Mouse (Mus musculus) heart, embryonic 11.5 days (tissue): ENCODE results near the gene Syne3. TPM values are rescaled to one million over a fixed set of nuclear protein-coding genes. Genes with fewer than 3 reads are reported as not detected.

Source experiments
- ATAC-seq: fragments of 200-750 bp; cut with Nextera tagmentation; replicated peaks from 2 replicates; pipeline ENCODE4 v1.8.0; 2017; ENCODE audit warnings: moderate library complexity; ENCODE audit not compliant: insufficient number of reproducible peaks, low FRiP score, low TSS enrichment
- H3K27ac ChIP-seq: fragments of 300-500 bp; sonication (generic); 2 replicates; pipeline ENCODE4 v1.5.1; 2014; ENCODE audit warnings: mild to moderate bottlenecking, low read depth, low read length
- H3K27me3 ChIP-seq: fragments of 300-500 bp; sonication (generic); 2 replicates; pipeline ENCODE4 v1.6.1; 2014; ENCODE audit warnings: mild to moderate bottlenecking, low read length, mixed read lengths; ENCODE audit not compliant: control insufficient read depth, insufficient read depth
- H3K36me3 ChIP-seq: fragments of 300-500 bp; sonication (generic); 2 replicates; pipeline ENCODE4 v1.6.1; 2014; ENCODE audit warnings: mild to moderate bottlenecking, low read length, moderate library complexity, mixed read lengths; ENCODE audit not compliant: control insufficient read depth, insufficient read depth
- H3K4me1 ChIP-seq: fragments of 300-500 bp; sonication (generic); 2 replicates; pipeline ENCODE4 v1.6.1; 2014; ENCODE audit warnings: low read length; ENCODE audit not compliant: control insufficient read depth, insufficient read depth
- H3K4me2 ChIP-seq: fragments of 300-500 bp; sonication (generic); 2 replicates; pipeline ENCODE4 v1.6.1; 2014; ENCODE audit warnings: mild to moderate bottlenecking, moderate library complexity
- H3K4me3 ChIP-seq: fragments of 300-500 bp; sonication (generic); 2 replicates; pipeline ENCODE4 v1.5.1; 2014; ENCODE audit warnings: low read depth, low read length
- H3K9ac ChIP-seq: fragments of 300-500 bp; sonication (generic); 2 replicates; pipeline ENCODE4 v1.6.1; 2014; ENCODE audit warnings: mild to moderate bottlenecking, low read depth, low read length, moderate library complexity
- H3K9me3 ChIP-seq: fragments of 300-500 bp; sonication (generic); replicated peaks from 2 replicates; pipeline ENCODE4 v1.6.1; 2016; ENCODE audit warnings: low read length; ENCODE audit not compliant: control insufficient read depth
- WGBS: fragments of 180-500 bp; shearing (Covaris S2); extraction: QIAGEN DNeasy Blood & Tissue Kit; methylation state at CpG from one replicate; pipeline ENCODE4 v1.1.7; 2014; ENCODE audit not compliant: insufficient replicate concordance; 5-methylcytosine and 5-hydroxymethylcytosine counted together
- polyA plus RNA-seq: library from polyadenylated mRNA; unstranded; fragments of >200 nt; fragmentation: Nextera tagmentation; extraction: Ambion mirVana; gene quantifications from 2 replicates; pipeline ENCODE4 v1.2.1, GENCODE M21; 2014

Gene Syne3
- polyA plus RNA-seq: 0.10 and 0.42 TPM in 2 replicates

- ATAC-seq: peak; percentile 90
- no peaks in the 10 kb centered on the region for H3K9me3 ChIP-seq
- WGBS: under 1% methylated on average over 53 of the region's 66 CpGs
- H3K27ac ChIP-seq: no peak within 1 kb of the TSS
- H3K4me2 ChIP-seq: peak within 1 kb of the TSS; percentile 96
- no peaks in the 10 kb centered on the region for H3K36me3 ChIP-seq
- H3K4me1 ChIP-seq: peaks cover 13% of the 10 kb centered on the region
- peak within 1 kb of the TSS; percentile 68 for H3K9ac ChIP-seq
- peaks cover 41% of the 10 kb centered on the region for H3K27me3 ChIP-seq
- H3K4me3 ChIP-seq: peak within 1 kb of the TSS; percentile 75
These were observed at the start of gene Syne3 for GRCm38 (mm10) chr12:105009370-105010212. Syne3 (minus strand) TSS chr12:105009809.

GRCm38 (mm10) chr12:105055308-105055707, 45.7 kb upstream of the Syne3 start:
- Histone ChIP-seq H3K27ac (no peak overlapping the region), H3K9me3 (no peaks in the 10 kb centered on the region), H3K36me3 (no peaks in the 10 kb centered on the region), H3K27me3 (no peaks in the 10 kb centered on the region), H3K9ac (no peak overlapping the region), H3K4me3 (no peak overlapping the region), H3K4me1 (no peaks in the 10 kb centered on the region), H3K4me2 (no peak overlapping the region)
- 79% methylated on average over 6 of the region's 6 CpGs for WGBS
- no peak for ATAC-seq

GRCm38 (mm10) chr12:105054041-105054440, 44.4 kb upstream of the Syne3 start:
- H3K4me3 ChIP-seq: no peak overlapping the region
- H3K4me2 ChIP-seq: no peak overlapping the region
- no peaks in the 10 kb centered on the region for H3K36me3 ChIP-seq
- ATAC-seq: no peak
- H3K27ac ChIP-seq: no peak overlapping the region
- no peaks in the 10 kb centered on the region for H3K27me3 ChIP-seq
- no peak overlapping the region for H3K9ac ChIP-seq
- H3K9me3 ChIP-seq: no peaks in the 10 kb centered on the region
- no peaks in the 10 kb centered on the region for H3K4me1 ChIP-seq
- 87% methylated on average over 15 of the region's 15 CpGs for WGBS

GRCm38 (mm10) chr12:105050898-105051297, 41.3 kb upstream of the Syne3 start:
- Histone ChIP-seq H3K9ac (no peak overlapping the region), H3K27me3 (no peaks in the 10 kb centered on the region), H3K4me2 (no peak overlapping the region), H3K9me3 (peaks cover 3% of the 10 kb centered on the region; the same call in 1 of the 2 replicates), H3K27ac (no peak overlapping the region), H3K36me3 (no peaks in the 10 kb centered on the region; the same call in 1 of the 2 replicates), H3K4me3 (no peak overlapping the region), H3K4me1 (no peaks in the 10 kb centered on the region)
- no peak for ATAC-seq
- 15% methylated on average over 4 of the region's 4 CpGs for WGBS

- Histone ChIP-seq H3K9me3 (peaks cover 3% of the 10 kb centered on the region; the same call in 1 of the 2 replicates), H3K4me3 (no peak overlapping the region), H3K27me3 (no peaks in the 10 kb centered on the region), H3K4me2 (no peak overlapping the region), H3K9ac (no peak overlapping the region), H3K27ac (no peak overlapping the region), H3K4me1 (no peaks in the 10 kb centered on the region), H3K36me3 (no peaks in the 10 kb centered on the region; the same call in 1 of the 2 replicates)
- ATAC-seq: no peak
- 71% methylated on average over 12 of the region's 12 CpGs for WGBS
These were observed 40.2 kb upstream of the Syne3 start for GRCm38 (mm10) chr12:105049813-105050212.

GRCm38 (mm10) chr12:105048301-105048863, 38.8 kb upstream of the Syne3 start:
- Histone ChIP-seq H3K36me3 (no peaks in the 10 kb centered on the region; the same call in 1 of the 2 replicates), H3K4me1 (no peaks in the 10 kb centered on the region), H3K9me3 (peaks cover 3% of the 10 kb centered on the region; the same call in 1 of the 2 replicates), H3K27me3 (no peaks in the 10 kb centered on the region), H3K27ac (no peak overlapping the region), H3K4me2 (no peak overlapping the region), H3K4me3 (no peak overlapping the region), H3K9ac (no peak overlapping the region)
- 73% methylated on average over 17 of the region's 17 CpGs for WGBS
- no peak for ATAC-seq

GRCm38 (mm10) chr12:105044775-105045174, 35.2 kb upstream of the Syne3 start:
- Histone ChIP-seq H3K4me1 (peaks cover 6% of the 10 kb centered on the region), H3K9me3 (peaks cover 3% of the 10 kb centered on the region; the same call in 1 of the 2 replicates), H3K4me3 (no peak overlapping the region), H3K9ac (no peak overlapping the region), H3K27ac (no peak overlapping the region), H3K36me3 (peaks cover 9% of the 10 kb centered on the region), H3K4me2 (no peak overlapping the region), H3K27me3 (no peaks in the 10 kb centered on the region)
- 85% methylated on average over 9 of the region's 9 CpGs for WGBS
- ATAC-seq: no peak

- H3K4me1 ChIP-seq: peaks cover 21% of the 10 kb centered on the region
- H3K27me3 ChIP-seq: no peaks in the 10 kb centered on the region
- peaks cover 9% of the 10 kb centered on the region for H3K36me3 ChIP-seq
- H3K9ac ChIP-seq: no peak overlapping the region
- no peak overlapping the region for H3K4me2 ChIP-seq
- no peak overlapping the region for H3K27ac ChIP-seq
- peaks cover 3% of the 10 kb centered on the region; the same call in 1 of the 2 replicates for H3K9me3 ChIP-seq
- 83% methylated on average over 5 of the region's 5 CpGs for WGBS
- no peak overlapping the region for H3K4me3 ChIP-seq
- ATAC-seq: no peak
These were observed 33.5 kb upstream of the Syne3 start for GRCm38 (mm10) chr12:105043081-105043480.
